Mouse (Mus musculus) layer of hippocampus, adult 2 months (tissue): Measurements from ENCODE around the gene Eps8l3. TPM values are rescaled to one million over a fixed set of nuclear protein-coding genes. Genes with fewer than 3 reads are reported as not detected.
"Not testable (repeated sequence)": the region's sequence is repeated elsewhere in the genome, so short reads cannot be mapped to it uniquely, and the experiment has no call there.

Source experiments
- DNase-seq, 2 experiments: peaks; one replicate each; pipeline ENCODE4 v3.0.0; 2022; ENCODE audit warnings: low spot score in 2 of 2
- H3K27ac ChIP-seq: fragments of 200-600 bp; 2 replicates; pipeline ENCODE4 v1.8.1; 2022
- H3K4me3 ChIP-seq: fragments of 200-600 bp; 2 replicates; pipeline ENCODE4 v1.8.1; 2022; ENCODE audit warnings: mild to moderate bottlenecking
- CTCF ChIP-seq: fragments of 200-600 bp; conservative IDR thresholded peaks from 2 replicates; pipeline ENCODE4 v1.8.1; 2022; ENCODE audit warnings: antibody characterized with exemption, mild to moderate bottlenecking, moderate library complexity
- total RNA-seq, 2 experiments: library from RNA; stranded (reverse); gene quantifications; 2 replicates each; pipeline ENCODE4 v1.2.3; 2021

The Eps8l3 gene
- total RNA-seq, 2 experiments from 2014 or later = not detected

- no peak for DNase-seq
- no peak for TF ChIP-seq CTCF
- H3K27ac ChIP-seq = 0 out of 2 replicates have a peak overlapping the region, but pooled peaks have one; percentile 23
- H3K4me3 ChIP-seq = no peak overlapping the region
These were observed 33.0 kb upstream of the Eps8l3 start for GRCm38 (mm10) chr3:107844001-107844400.

- H3K27ac ChIP-seq = 0 out of 2 replicates have a peak overlapping the region, but pooled peaks have one; percentile 23
- no peak overlapping the region for H3K4me3 ChIP-seq
- TF ChIP-seq CTCF = no peak
- DNase-seq = no peak
These were observed 32.5 kb upstream of the Eps8l3 start for GRCm38 (mm10) chr3:107844499-107844898.

GRCm38 (mm10) chr3:107846175-107846574 is 30.9 kb upstream of the Eps8l3 start:
- TF ChIP-seq CTCF = no peak
- H3K4me3 ChIP-seq = no peak overlapping the region
- no peak for DNase-seq
- H3K27ac ChIP-seq = no peak overlapping the region

GRCm38 (mm10) chr3:107846835-107847234 is 30.2 kb upstream of the Eps8l3 start:
- no peak for DNase-seq
- Histone ChIP-seq H3K4me3 (no peak overlapping the region), H3K27ac (no peak overlapping the region)
- TF ChIP-seq CTCF = no peak

GRCm38 (mm10) chr3:107848126-107848525 is 28.9 kb upstream of the Eps8l3 start:
- TF ChIP-seq CTCF = no peak; the same call in 1 of the 2 replicates
- DNase-seq = peak; percentile 55 to 56
- Histone ChIP-seq H3K27ac (peak overlapping the region; percentile 77), H3K4me3 (no peak overlapping the region)

GRCm38 (mm10) chr3:107849000-107849692 is 27.9 kb upstream of the Eps8l3 start:
- no peak for TF ChIP-seq CTCF
- Histone ChIP-seq H3K4me3 (no peak overlapping the region), H3K27ac (peak overlapping the region; percentile 77)
- no peak for DNase-seq

- TF ChIP-seq CTCF = no peak
- H3K27ac ChIP-seq = peak overlapping the region; percentile 77; the same call in 1 of the 2 replicates
- H3K4me3 ChIP-seq = no peak overlapping the region
- no peak for DNase-seq
These were observed 27.4 kb upstream of the Eps8l3 start for GRCm38 (mm10) chr3:107849693-107850031.

- Histone ChIP-seq H3K27ac (peak overlapping the region; percentile 77; the same call in 1 of the 2 replicates), H3K4me3 (no peak overlapping the region)
- TF ChIP-seq CTCF = no peak
- no peak for DNase-seq
These were observed 26.5 kb upstream of the Eps8l3 start for GRCm38 (mm10) chr3:107850418-107851031.

- Histone ChIP-seq H3K27ac (peak overlapping the region; percentile 21; the same call in 1 of the 2 replicates), H3K4me3 (no peak overlapping the region)
- DNase-seq = no peak
- TF ChIP-seq CTCF = no peak
These were observed 24.2 kb upstream of the Eps8l3 start for GRCm38 (mm10) chr3:107852786-107853185.

GRCm38 (mm10) chr3:107853232-107854181 is 23.5 kb upstream of the Eps8l3 start:
- DNase-seq = no peak
- H3K27ac ChIP-seq = peak overlapping the region; percentile 46

GRCm38 (mm10) chr3:107855368-107855767 is 21.7 kb upstream of the Eps8l3 start:
- no peak overlapping the region for H3K4me3 ChIP-seq
- H3K27ac ChIP-seq = no peak overlapping the region
- no peak for TF ChIP-seq CTCF
- DNase-seq = no peak

More at GRCm38 (mm10) chr3:107853232-107854181, 23.5 kb upstream of the Eps8l3 start:
- H3K4me3 ChIP-seq = no peak overlapping the region
- peak; percentile 65 for TF ChIP-seq CTCF

- TF ChIP-seq CTCF = no peak
- DNase-seq = no peak
- no peak overlapping the region for H3K4me3 ChIP-seq
- no peak overlapping the region for H3K27ac ChIP-seq
These were observed 19.4 kb upstream of the Eps8l3 start for GRCm38 (mm10) chr3:107857646-107858045.

- not testable (repeated sequence) for DNase-seq, H3K4me3 ChIP-seq, H3K27ac ChIP-seq
- peak; percentile 72 for TF ChIP-seq CTCF
These were observed 15.5 kb upstream of the Eps8l3 start for GRCm38 (mm10) chr3:107861483-107861882.
